Mouse (Mus musculus): ENCODE data around the gene Creb1. TPM values are rescaled to one million over a fixed set of nuclear protein-coding genes. Genes with fewer than 3 reads are reported as not detected.
"Not testable (repeated sequence)": the region's sequence is repeated elsewhere in the genome, so short reads cannot be mapped to it uniquely, and the experiment has no call there.

Creb1 gene
- polyA plus RNA-seq, 1 experiment from 2014 or later: 31.4 TPM

DNA sequence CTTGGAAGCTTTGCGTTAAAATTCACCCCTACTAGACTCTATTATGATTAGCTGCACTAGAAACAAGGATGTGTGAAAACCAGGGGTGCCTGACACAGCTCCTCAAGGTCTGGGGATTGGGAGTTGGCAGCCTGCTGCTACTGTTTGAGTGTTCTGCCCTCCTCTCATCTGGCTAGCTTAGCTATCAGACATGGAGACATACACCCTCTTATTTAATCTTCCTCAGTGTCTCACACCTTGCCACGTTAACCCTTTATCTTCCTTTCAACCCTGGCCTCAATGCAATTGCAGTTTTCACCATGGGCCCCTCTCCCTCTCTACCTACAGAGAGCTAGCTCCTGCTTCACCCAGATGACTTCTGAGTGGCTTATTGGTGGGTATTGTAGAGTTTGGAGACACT, 103.2 kb downstream of the Creb1 start:
- no peak overlapping the region for H3K4me3 ChIP-seq (ENCODE audit: low read depth, low read length)
- 35% methylated on average over 2 of the region's 2 CpGs for WGBS
- H3K9ac ChIP-seq (ENCODE audit: low read depth, low read length): no peak overlapping the region
- peaks cover 5% of the 10 kb centered on the region for H3K4me1 ChIP-seq (replicated peaks; ENCODE audit: control insufficient read depth, insufficient read depth, low read length)
- H3K4me2 ChIP-seq: no peak overlapping the region
- ATAC-seq (replicated peaks; ENCODE audit: low FRiP score) (no peak; the same call in 1 of the 2 replicates), DNase-seq (ENCODE audit: low spot score) (no peak)
- H3K27me3 ChIP-seq (replicated peaks; ENCODE audit: control insufficient read depth, insufficient read depth, low read length): no peaks in the 10 kb centered on the region
- no peaks in the 10 kb centered on the region for H3K36me3 ChIP-seq (ENCODE audit: control insufficient read depth, insufficient read depth, low read length)
- H3K27ac ChIP-seq (ENCODE audit: low read depth, low read length): no peak overlapping the region
- H3K9me3 ChIP-seq (ENCODE audit: control insufficient read depth, low read length): no peaks in the 10 kb centered on the region

- no peak for DNase-seq (ENCODE audit: low spot score)
- Histone ChIP-seq H3K4me2 (peak overlapping the region; percentile 14; the same call in 1 of the 2 replicates), H3K36me3 (ENCODE audit: control insufficient read depth, insufficient read depth, low read length) (no peaks in the 10 kb centered on the region), H3K4me3 (ENCODE audit: low read depth, low read length) (no peak overlapping the region), H3K4me1 (replicated peaks; ENCODE audit: control insufficient read depth, insufficient read depth, low read length) (peaks cover 5% of the 10 kb centered on the region), H3K9ac (ENCODE audit: low read depth, low read length) (no peak overlapping the region), H3K27me3 (replicated peaks; ENCODE audit: control insufficient read depth, insufficient read depth, low read length) (no peaks in the 10 kb centered on the region), H3K27ac (ENCODE audit: low read depth, low read length) (no peak overlapping the region), H3K9me3 (ENCODE audit: control insufficient read depth, low read length) (no peaks in the 10 kb centered on the region)
- 40% methylated on average over 6 of the region's 6 CpGs for WGBS
- ATAC-seq (replicated peaks; ENCODE audit: low FRiP score): peak; percentile 95
Observed at GRCm38 (mm10) chr1:64639279-64639678, 106.8 kb downstream of the Creb1 start.

- Histone ChIP-seq H3K27me3 (replicated peaks; ENCODE audit: control insufficient read depth, insufficient read depth, low read length) (no peaks in the 10 kb centered on the region), H3K4me2 (no peak overlapping the region), H3K36me3 (ENCODE audit: control insufficient read depth, insufficient read depth, low read length) (no peaks in the 10 kb centered on the region), H3K9me3 (ENCODE audit: control insufficient read depth, low read length) (no peaks in the 10 kb centered on the region), H3K9ac (ENCODE audit: low read depth, low read length) (no peak overlapping the region), H3K4me1 (replicated peaks; ENCODE audit: control insufficient read depth, insufficient read depth, low read length) (no peaks in the 10 kb centered on the region), H3K4me3 (ENCODE audit: low read depth, low read length) (no peak overlapping the region), H3K27ac (ENCODE audit: low read depth, low read length) (no peak overlapping the region)
- 93% methylated on average over 6 of the region's 6 CpGs for WGBS
- DNase-seq (ENCODE audit: low spot score) (no peak), ATAC-seq (replicated peaks; ENCODE audit: low FRiP score) (no peak)
Observed at GRCm38 (mm10) chr1:64641069-64641468, 108.6 kb downstream of the Creb1 start.

GRCm38 (mm10) chr1:64642541-64642940, 110.1 kb downstream of the Creb1 start:
- H3K27me3 ChIP-seq (replicated peaks; ENCODE audit: control insufficient read depth, insufficient read depth, low read length); H3K9me3 ChIP-seq (ENCODE audit: control insufficient read depth, low read length); H3K9ac ChIP-seq (ENCODE audit: low read depth, low read length); H3K4me3 ChIP-seq (ENCODE audit: low read depth, low read length); H3K36me3 ChIP-seq (ENCODE audit: control insufficient read depth, insufficient read depth, low read length); ATAC-seq (replicated peaks; ENCODE audit: low FRiP score); H3K27ac ChIP-seq (ENCODE audit: low read depth, low read length); DNase-seq (ENCODE audit: low spot score); H3K4me1 ChIP-seq (replicated peaks; ENCODE audit: control insufficient read depth, insufficient read depth, low read length); H3K4me2 ChIP-seq: not testable (repeated sequence)
- WGBS: 96% methylated on average over 8 of the region's 8 CpGs

- H3K27ac ChIP-seq (ENCODE audit: low read depth, low read length): no peak overlapping the region
- H3K4me1 ChIP-seq (replicated peaks; ENCODE audit: control insufficient read depth, insufficient read depth, low read length): no peaks in the 10 kb centered on the region
- DNase-seq (ENCODE audit: low spot score) (no peak), ATAC-seq (replicated peaks; ENCODE audit: low FRiP score) (no peak)
- 73% methylated on average over 3 of the region's 3 CpGs for WGBS
- no peak overlapping the region for H3K4me3 ChIP-seq (ENCODE audit: low read depth, low read length)
- H3K9me3 ChIP-seq (ENCODE audit: control insufficient read depth, low read length): no peaks in the 10 kb centered on the region
- H3K36me3 ChIP-seq (ENCODE audit: control insufficient read depth, insufficient read depth, low read length): no peaks in the 10 kb centered on the region
- H3K27me3 ChIP-seq (replicated peaks; ENCODE audit: control insufficient read depth, insufficient read depth, low read length): no peaks in the 10 kb centered on the region
- H3K4me2 ChIP-seq: no peak overlapping the region
- H3K9ac ChIP-seq (ENCODE audit: low read depth, low read length): no peak overlapping the region
Observed at GRCm38 (mm10) chr1:64644513-64644912, 112.1 kb downstream of the Creb1 start.

DNA sequence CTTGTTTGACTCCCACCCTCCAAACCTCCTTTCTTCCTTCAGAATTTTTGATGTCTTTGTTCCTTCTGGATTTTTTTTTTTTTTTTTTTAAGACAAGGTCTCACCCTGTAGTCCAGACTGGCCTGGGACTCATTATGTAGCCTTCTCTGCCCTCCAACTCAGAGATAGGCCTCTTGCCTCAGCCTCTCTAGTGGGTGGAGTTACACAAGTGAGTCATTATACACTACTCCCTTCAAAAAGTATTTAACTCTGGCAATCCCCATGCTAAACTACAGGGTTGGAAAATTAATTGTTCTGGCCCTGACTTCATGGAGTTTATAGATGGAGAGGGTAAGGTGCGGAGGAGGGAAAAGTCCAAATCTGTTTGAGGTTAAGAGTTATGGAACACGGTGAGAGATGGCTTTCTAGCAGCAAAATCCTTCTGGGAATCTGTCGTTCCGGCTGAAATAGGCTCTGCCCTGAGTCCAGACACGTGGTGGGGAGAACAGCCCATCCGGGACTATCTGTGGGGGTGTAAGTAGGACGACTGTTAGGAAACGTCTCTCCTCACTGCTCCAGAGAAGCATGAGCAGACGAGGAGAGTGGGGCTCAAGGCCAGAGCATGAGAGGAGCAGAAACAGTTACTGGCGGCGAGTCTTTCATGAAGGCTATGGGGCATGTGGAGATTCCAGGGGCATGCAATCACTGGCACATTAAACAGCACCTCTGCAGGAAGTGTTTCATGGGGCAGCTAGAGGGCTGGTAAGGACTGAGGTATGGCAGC, 117.1 kb downstream of the Creb1 start:
- Histone ChIP-seq H3K36me3 (ENCODE audit: control insufficient read depth, insufficient read depth, low read length) (no peaks in the 10 kb centered on the region), H3K9ac (ENCODE audit: low read depth, low read length) (no peak overlapping the region), H3K4me3 (ENCODE audit: low read depth, low read length) (no peak overlapping the region), H3K27ac (ENCODE audit: low read depth, low read length) (no peak overlapping the region), H3K4me1 (replicated peaks; ENCODE audit: control insufficient read depth, insufficient read depth, low read length) (no peaks in the 10 kb centered on the region), H3K4me2 (no peak overlapping the region), H3K27me3 (replicated peaks; ENCODE audit: control insufficient read depth, insufficient read depth, low read length) (no peaks in the 10 kb centered on the region), H3K9me3 (ENCODE audit: control insufficient read depth, low read length) (no peaks in the 10 kb centered on the region)
- no peak for ATAC-seq (replicated peaks; ENCODE audit: low FRiP score)
- 74% methylated on average over 11 of the region's 11 CpGs for WGBS
- DNase-seq (ENCODE audit: low spot score): no peak

GRCm38 (mm10) chr1:64653701-64654100, 121.3 kb downstream of the Creb1 start:
- DNase-seq (ENCODE audit: low spot score) (no peak), ATAC-seq (replicated peaks; ENCODE audit: low FRiP score) (no peak)
- H3K4me2 ChIP-seq: no peak overlapping the region
- H3K4me3 ChIP-seq (ENCODE audit: low read depth, low read length): no peak overlapping the region
- H3K9ac ChIP-seq (ENCODE audit: low read depth, low read length): no peak overlapping the region
- H3K9me3 ChIP-seq (ENCODE audit: control insufficient read depth, low read length): no peaks in the 10 kb centered on the region
- 84% methylated on average over 6 of the region's 6 CpGs for WGBS
- no peaks in the 10 kb centered on the region for H3K36me3 ChIP-seq (ENCODE audit: control insufficient read depth, insufficient read depth, low read length)
- no peak overlapping the region for H3K27ac ChIP-seq (ENCODE audit: low read depth, low read length)
- no peaks in the 10 kb centered on the region for H3K27me3 ChIP-seq (replicated peaks; ENCODE audit: control insufficient read depth, insufficient read depth, low read length)
- no peaks in the 10 kb centered on the region for H3K4me1 ChIP-seq (replicated peaks; ENCODE audit: control insufficient read depth, insufficient read depth, low read length)

Other genes with a start within 250 kb of the Creb1 start
- gene Mettl21a, start 84.6 kb downstream of the Creb1 start, polyA plus RNA-seq (2014; fragmentation: Nextera tagmentation; extraction: Ambion mirVana): 16.1 and 16.3 TPM in 2 replicates
- 3.4 and 4.7 TPM in 2 replicates for gene Ccnyl1, start 157.8 kb downstream of the Creb1 start, polyA plus RNA-seq (2014; fragmentation: Nextera tagmentation; extraction: Ambion mirVana)
- gene Fzd5, start 205.1 kb downstream of the Creb1 start, polyA plus RNA-seq (2014; fragmentation: Nextera tagmentation; extraction: Ambion mirVana): 2.2 and 2.7 TPM in 2 replicates

Data from liver, embryonic 11.5 days (tissue).